Mouse (Mus musculus): Measurements from ENCODE around the gene Stox2.

The Stox2 gene

DNA sequence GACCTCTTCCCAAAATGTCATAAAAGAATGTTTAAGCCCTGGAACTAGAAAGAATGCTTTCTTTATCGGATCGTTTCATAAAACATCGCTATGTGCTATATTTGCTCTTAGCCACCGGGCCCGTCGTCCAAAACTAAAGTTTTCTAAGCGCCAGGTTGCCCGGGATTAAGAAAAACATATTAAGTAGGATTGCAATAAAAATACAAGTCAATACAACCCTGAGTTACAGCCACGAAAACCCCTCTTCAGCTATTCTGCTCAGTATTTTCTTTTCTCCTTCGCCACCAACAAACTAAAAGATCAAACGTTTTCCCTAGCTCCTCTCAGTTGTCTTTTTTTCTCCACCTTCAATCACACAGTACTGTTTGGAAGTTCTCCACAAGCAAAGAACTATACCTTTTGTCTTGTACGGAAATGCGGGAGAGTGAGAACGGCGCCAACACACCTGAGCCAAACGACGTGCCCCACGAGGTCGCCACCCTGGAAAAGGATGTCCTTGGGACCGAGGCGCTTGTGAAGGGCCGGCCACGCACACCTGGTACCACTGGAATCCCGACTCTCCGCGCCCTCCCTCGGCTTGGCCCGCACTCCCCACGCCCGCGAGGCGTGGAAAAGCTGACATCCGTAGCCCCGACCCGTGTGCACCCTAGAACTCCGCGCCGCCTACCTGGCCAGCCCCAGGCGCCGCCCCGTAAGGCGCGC, 34.0 kb downstream of the Stox2 start:
- in situ Hi-C loops (cut with MboI; ENCODE audit: low pct_unique_long_range_greater_than_20kb in 1 of 2, low sequenced_read_pairs in 2 of 2, unreplicated experiment in 1 of 2) = no loop called here

DNA sequence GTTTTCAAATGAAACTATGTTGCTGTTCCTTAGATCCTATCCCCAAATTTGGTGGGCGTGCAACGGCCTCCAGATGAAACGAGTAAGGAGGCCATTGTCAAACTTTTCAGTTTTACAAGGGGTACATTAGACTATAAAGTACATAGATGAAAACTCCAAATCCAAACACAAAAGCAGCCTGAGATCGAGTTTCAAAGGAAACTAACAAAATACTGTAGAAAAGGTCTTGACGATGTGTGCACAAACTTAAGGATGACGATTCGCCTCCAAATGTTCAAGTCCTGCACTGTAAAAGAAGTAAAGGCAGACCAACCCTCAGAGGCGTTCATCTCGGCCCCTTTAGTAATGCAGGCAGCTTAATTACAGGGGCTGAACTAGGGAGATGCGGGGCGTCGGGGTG, 34.8 kb downstream of the Stox2 start:
- in situ Hi-C loops (cut with MboI; ENCODE audit: low pct_unique_long_range_greater_than_20kb in 1 of 2, low sequenced_read_pairs in 2 of 2, unreplicated experiment in 1 of 2) = no loop called here

- in situ Hi-C loops (cut with MboI; ENCODE audit: low pct_unique_long_range_greater_than_20kb in 1 of 2, low sequenced_read_pairs in 2 of 2, unreplicated experiment in 1 of 2) = no loop called here
These were observed 37.1 kb downstream of the Stox2 start for GRCm38 (mm10) chr8:47409061-47409460.

DNA sequence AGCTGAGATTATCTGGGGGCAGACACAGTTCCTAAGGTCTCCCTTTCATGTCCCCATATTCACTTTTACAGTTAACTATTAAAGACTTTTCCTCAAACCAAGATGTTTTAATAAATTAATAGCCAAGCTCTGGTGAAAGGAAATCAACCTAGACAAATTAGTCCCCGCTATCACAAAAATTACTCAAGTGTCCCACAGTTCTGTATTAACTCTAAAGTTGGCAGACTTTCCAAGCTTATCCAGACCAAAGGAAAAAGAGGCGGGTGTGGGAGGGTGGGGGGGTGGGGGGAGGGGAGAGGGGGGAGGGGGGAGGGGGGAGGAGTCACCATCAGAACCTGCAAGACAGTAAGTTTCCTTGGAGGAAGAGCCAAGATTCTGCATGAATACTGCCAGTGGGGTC, 41.3 kb downstream of the Stox2 start:
- in situ Hi-C loops (cut with MboI; ENCODE audit: low pct_unique_long_range_greater_than_20kb in 1 of 2, low sequenced_read_pairs in 2 of 2, unreplicated experiment in 1 of 2) = no loop called here

DNA sequence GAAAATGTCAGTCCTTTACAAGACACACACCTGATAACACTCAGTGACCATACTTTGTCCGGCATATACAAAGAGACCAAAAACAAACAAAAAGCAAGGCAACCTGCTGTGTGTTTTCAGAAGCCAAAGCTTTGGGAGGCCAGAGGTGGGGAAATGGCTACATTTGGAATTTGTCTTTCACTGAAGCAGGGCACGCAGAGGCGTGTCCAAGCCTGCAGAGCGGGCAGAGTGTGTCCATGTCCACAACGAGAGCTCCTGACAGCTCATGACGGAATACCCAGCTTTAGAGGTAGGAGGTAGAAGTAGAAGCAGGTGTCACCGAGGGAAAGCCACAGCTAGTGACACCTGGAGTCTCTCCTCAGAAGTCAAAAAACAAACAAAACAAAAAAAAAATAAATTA, 53.2 kb downstream of the Stox2 start:
- in situ Hi-C loops (cut with MboI; ENCODE audit: low pct_unique_long_range_greater_than_20kb in 1 of 2, low sequenced_read_pairs in 2 of 2, unreplicated experiment in 1 of 2) = no loop called here

- in situ Hi-C loops (cut with MboI; ENCODE audit: low pct_unique_long_range_greater_than_20kb in 1 of 2, low sequenced_read_pairs in 2 of 2, unreplicated experiment in 1 of 2) = no loop called here
These were observed 53.9 kb downstream of the Stox2 start for GRCm38 (mm10) chr8:47392290-47392689.

- in situ Hi-C loops (cut with MboI; ENCODE audit: low pct_unique_long_range_greater_than_20kb in 1 of 2, low sequenced_read_pairs in 2 of 2, unreplicated experiment in 1 of 2) = no loop called here
These were observed 54.3 kb downstream of the Stox2 start for GRCm38 (mm10) chr8:47391844-47392243.

GRCm38 (mm10) chr8:47389430-47389829, 56.7 kb downstream of the Stox2 start:
- in situ Hi-C loops (cut with MboI; ENCODE audit: low pct_unique_long_range_greater_than_20kb in 1 of 2, low sequenced_read_pairs in 2 of 2, unreplicated experiment in 1 of 2) = no loop called here

DNA sequence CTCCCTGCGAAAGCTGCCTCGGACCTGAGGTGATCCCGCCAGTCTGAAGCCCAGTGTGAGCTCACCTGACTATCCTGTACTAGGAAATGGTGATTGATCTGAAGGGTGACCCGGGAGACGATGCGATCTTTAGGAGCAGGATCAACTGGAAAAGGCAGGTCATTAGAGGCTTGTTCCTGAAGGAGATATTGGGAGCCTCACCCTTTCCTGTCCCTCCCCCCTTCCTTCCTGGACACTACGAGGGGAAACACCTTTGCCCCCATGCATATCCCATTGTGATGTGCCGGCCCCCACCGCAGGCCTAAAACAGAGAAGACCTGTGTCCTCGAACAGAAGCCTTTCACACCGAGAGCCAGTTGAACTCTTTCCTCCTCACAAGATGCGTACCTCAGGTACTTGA, 58.0 kb downstream of the Stox2 start:
- in situ Hi-C loops (cut with MboI; ENCODE audit: low pct_unique_long_range_greater_than_20kb in 1 of 2, low sequenced_read_pairs in 2 of 2, unreplicated experiment in 1 of 2) = no loop called here

- in situ Hi-C loops (cut with MboI; ENCODE audit: low pct_unique_long_range_greater_than_20kb in 1 of 2, low sequenced_read_pairs in 2 of 2, unreplicated experiment in 1 of 2) = no loop called here
These were observed 60.4 kb downstream of the Stox2 start for GRCm38 (mm10) chr8:47385810-47386209.

DNA sequence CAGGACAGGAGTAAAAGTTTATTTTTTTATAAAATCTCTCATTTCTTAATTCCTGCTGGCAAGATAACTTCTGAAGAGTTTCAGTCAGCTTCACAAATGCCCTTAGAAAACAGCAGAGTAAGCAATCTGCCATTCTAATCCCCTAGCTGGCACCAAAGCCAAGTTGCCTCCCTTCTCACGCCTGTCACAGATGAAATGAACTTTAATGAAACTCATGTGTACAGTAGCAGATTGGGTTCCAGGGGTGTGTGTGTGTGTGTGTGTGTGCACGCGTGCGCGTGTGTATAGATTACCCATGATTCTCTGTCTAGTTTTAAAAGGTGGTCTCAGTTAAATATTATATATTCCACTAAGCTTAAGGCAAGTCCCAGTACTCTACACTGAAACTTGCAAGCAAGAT, 62.0 kb downstream of the Stox2 start:
- in situ Hi-C loops (cut with MboI; ENCODE audit: low pct_unique_long_range_greater_than_20kb in 1 of 2, low sequenced_read_pairs in 2 of 2, unreplicated experiment in 1 of 2) = no loop called here

DNA sequence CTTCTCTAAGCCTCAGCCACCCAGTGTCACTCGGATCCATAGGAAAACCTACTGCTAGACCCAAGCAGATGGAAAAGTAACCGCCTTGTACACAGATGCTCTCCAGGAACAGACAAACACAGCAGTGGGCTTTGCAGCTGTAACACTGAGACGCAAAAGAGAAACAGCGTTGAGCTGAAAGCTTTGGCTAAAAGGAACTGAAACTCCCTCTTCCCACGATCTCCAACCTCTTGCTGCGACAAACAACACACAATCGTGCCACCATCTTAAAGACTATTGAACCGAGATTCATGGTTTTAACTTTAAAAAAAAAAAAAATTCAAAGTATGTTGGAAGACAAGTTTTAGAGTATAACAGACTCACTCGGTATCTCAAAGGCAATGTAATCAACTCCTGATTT, 62.5 kb downstream of the Stox2 start:
- in situ Hi-C loops (cut with MboI; ENCODE audit: low pct_unique_long_range_greater_than_20kb in 1 of 2, low sequenced_read_pairs in 2 of 2, unreplicated experiment in 1 of 2) = no loop called here

- in situ Hi-C loops (cut with MboI; ENCODE audit: low pct_unique_long_range_greater_than_20kb in 1 of 2, low sequenced_read_pairs in 2 of 2, unreplicated experiment in 1 of 2) = no loop called here
These were observed 64.9 kb downstream of the Stox2 start for GRCm38 (mm10) chr8:47381216-47381615.

GRCm38 (mm10) chr8:47380725-47381124, 65.4 kb downstream of the Stox2 start:
- in situ Hi-C loops (cut with MboI; ENCODE audit: low pct_unique_long_range_greater_than_20kb in 1 of 2, low sequenced_read_pairs in 2 of 2, unreplicated experiment in 1 of 2) = no loop called here

- in situ Hi-C loops (cut with MboI; ENCODE audit: low pct_unique_long_range_greater_than_20kb in 1 of 2, low sequenced_read_pairs in 2 of 2, unreplicated experiment in 1 of 2) = no loop called here
These were observed 66.1 kb downstream of the Stox2 start for GRCm38 (mm10) chr8:47380075-47380474.

DNA sequence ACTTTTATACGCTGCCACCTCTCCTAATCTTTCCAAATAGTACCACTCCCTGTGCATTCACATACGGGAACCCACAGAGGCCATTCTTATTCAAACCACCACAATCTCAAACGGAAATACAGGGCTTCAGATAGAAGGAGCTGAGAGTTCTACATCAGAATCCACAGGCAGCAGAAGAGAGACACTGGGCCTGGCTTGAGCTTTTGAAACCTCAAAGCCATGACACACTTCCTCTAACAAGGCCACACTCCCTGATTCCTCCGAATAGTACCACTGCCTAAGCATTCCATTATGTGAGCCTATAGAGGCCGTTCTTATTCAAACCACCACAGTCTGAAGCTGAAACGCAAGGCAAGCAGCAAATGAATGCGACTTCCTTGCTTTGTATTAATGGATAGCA, 69.5 kb downstream of the Stox2 start:
- in situ Hi-C loops (cut with MboI; ENCODE audit: low pct_unique_long_range_greater_than_20kb in 1 of 2, low sequenced_read_pairs in 2 of 2, unreplicated experiment in 1 of 2) = loop anchor here in 1 of 2 experiments (5.0 to 10.0 kb wide), 2 partner anchors 172 to 359 kb away; no protein-coding TSS in a partner anchor

DNA sequence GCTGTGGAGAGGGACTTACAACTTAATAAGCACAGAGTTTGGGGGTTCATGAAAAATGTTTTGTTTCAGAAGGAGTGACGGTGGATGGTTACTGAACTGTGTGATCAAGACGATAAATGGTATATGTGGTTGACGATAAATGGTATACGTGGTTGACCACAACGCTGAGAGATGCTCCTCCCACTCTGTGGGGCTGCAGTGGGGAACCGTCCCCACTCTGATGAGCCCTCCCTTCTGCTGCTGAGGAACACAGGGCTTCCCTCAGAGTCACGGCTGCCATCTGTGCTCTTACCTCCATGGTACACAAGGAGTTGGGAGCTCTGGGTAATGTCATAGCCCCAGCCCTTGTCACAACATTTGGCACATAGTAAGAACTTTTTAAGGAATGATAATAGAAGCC, 72.4 kb downstream of the Stox2 start:
- in situ Hi-C loops (cut with MboI; ENCODE audit: low pct_unique_long_range_greater_than_20kb in 1 of 2, low sequenced_read_pairs in 2 of 2, unreplicated experiment in 1 of 2) = loop anchor here (5.0 to 10.0 kb wide), 3 partner anchors 166 to 356 kb away; no protein-coding TSS in a partner anchor

- in situ Hi-C loops (cut with MboI; ENCODE audit: low pct_unique_long_range_greater_than_20kb in 1 of 2, low sequenced_read_pairs in 2 of 2, unreplicated experiment in 1 of 2) = loop anchor here (5.0 to 10.0 kb wide), 3 partner anchors 164 to 354 kb away; no protein-coding TSS in a partner anchor
These were observed 74.6 kb downstream of the Stox2 start for GRCm38 (mm10) chr8:47371539-47371938.

- in situ Hi-C loops (cut with MboI; ENCODE audit: low pct_unique_long_range_greater_than_20kb in 1 of 2, low sequenced_read_pairs in 2 of 2, unreplicated experiment in 1 of 2) = loop anchor here (5.0 to 10.0 kb wide), 3 partner anchors 164 to 354 kb away; no protein-coding TSS in a partner anchor
These were observed 75.1 kb downstream of the Stox2 start for GRCm38 (mm10) chr8:47371081-47371480.

- in situ Hi-C loops (cut with MboI; ENCODE audit: low pct_unique_long_range_greater_than_20kb in 1 of 2, low sequenced_read_pairs in 2 of 2, unreplicated experiment in 1 of 2) = loop anchor here (5.0 to 10.0 kb wide), 3 partner anchors 163 to 353 kb away; no protein-coding TSS in a partner anchor
These were observed 75.6 kb downstream of the Stox2 start for GRCm38 (mm10) chr8:47370421-47371080.
